ENCODE assay signal across 25 mouse cellular contexts in genomic region chr10:14127826-14128225, GRCm38 (mm10).
"Had no signal": no experiment of that assay in that cellular context is flagged by ENCODE, and none has a peak within 500 bp of the region (broad histone marks: within the 10 kb centered on the region; RNA-seq: fewer than 3 reads in every experiment).

No protein-coding gene starts in this region.

- H3K27ac ChIP-seq: heart, embryonic 10.5 days; hindbrain, embryonic 10.5 days; hindbrain, embryonic 12.5 days; hindbrain, embryonic 14.5 days; intestine, embryonic 15.5 days; limb, embryonic 12.5 days; liver, embryonic 13.5 days; liver, embryonic 15.5 days had no signal

- H3K4me1 ChIP-seq: heart, embryonic 10.5 days; heart, embryonic 12.5 days; hindbrain, embryonic 10.5 days; hindbrain, embryonic 12.5 days; intestine, embryonic 15.5 days; limb, embryonic 12.5 days; liver, embryonic 13.5 days; liver, embryonic 15.5 days had no signal

- H3K9ac ChIP-seq: heart, embryonic 12.5 days; hindbrain, embryonic 12.5 days; hindbrain, embryonic 14.5 days; intestine, embryonic 15.5 days; limb, embryonic 12.5 days; liver, embryonic 13.5 days; liver, embryonic 15.5 days; liver, postnatal 0 days had no signal

- H3K4me3 ChIP-seq: heart, embryonic 10.5 days; heart, embryonic 12.5 days; hindbrain, embryonic 10.5 days; hindbrain, embryonic 12.5 days; intestine, embryonic 15.5 days; limb, embryonic 12.5 days; liver, embryonic 13.5 days; liver, embryonic 15.5 days had no signal

- H3K4me2 ChIP-seq: heart, embryonic 12.5 days; hindbrain, embryonic 12.5 days; hindbrain, embryonic 14.5 days; intestine, embryonic 15.5 days; limb, embryonic 12.5 days; liver, embryonic 11.5 days; liver, embryonic 13.5 days; liver, embryonic 15.5 days had no signal

- H3K36me3 ChIP-seq: limb, embryonic 12.5 days; liver, embryonic 13.5 days; liver, embryonic 15.5 days had no signal

- DNase-seq: gastrocnemius, postnatal 25 days; heart, postnatal 10 days; heart, postnatal 4 days; kidney, adult 18-20 months; kidney, adult 8-10 months; kidney, postnatal 10 days; kidney, postnatal 25 days; layer of hippocampus, adult 9-11 months; layer of hippocampus, postnatal 36 days; left cerebral cortex, postnatal 4 days; liver; liver, embryonic 13.5 days; liver, postnatal 0 days had no signal

- ATAC-seq: hindbrain, embryonic 16.5 days; inflammation-experienced regulatory T-cells, adult 6 months; intestine, embryonic 15.5 days; intestine, postnatal 0 days; liver, postnatal 0 days had no signal

- H3K9me3 ChIP-seq: heart, embryonic 10.5 days; heart, embryonic 12.5 days; hindbrain, embryonic 10.5 days; hindbrain, embryonic 12.5 days; intestine, embryonic 15.5 days; limb, embryonic 12.5 days; liver, embryonic 13.5 days; liver, embryonic 15.5 days had no signal

- H3K27me3 ChIP-seq: heart, embryonic 12.5 days; hindbrain, embryonic 12.5 days; intestine, embryonic 15.5 days; limb, embryonic 12.5 days; liver, embryonic 13.5 days; liver, embryonic 15.5 days had no signal
